Mouse (Mus musculus) mouse embryonic stem cell (cell line): ENCODE results near the gene Lrrc40.

Source experiments
- in situ Hi-C, 2 experiments: fragments of 300-500 bp; cut with MboI; formaldehyde crosslinking; loops; 1 replicate in 1 of 2; 3 replicates in 1 of 2; pipeline ENCODE4 v1.14.3; 2019 to 2020; ENCODE audit warnings: low sequenced_read_pairs in 2 of 2, low pct_unique_long_range_greater_than_20kb in 1 of 2, mixed read lengths in 1 of 2; ENCODE audit not compliant: unreplicated experiment in 1 of 2

The Lrrc40 gene

GRCm38 (mm10) chr3:158036329-158036988, at the start of gene Lrrc40, which contains the start of gene Srsf11:
TSS of gene Lrrc40 (plus strand) at chr3:158036662.
TSS of gene Srsf11 (minus strand) at chr3:158036639.
- in situ Hi-C loops = no loop called here

GRCm38 (mm10) chr3:157993322-157993721, 43.1 kb upstream of the Lrrc40 start:
- in situ Hi-C loops = no loop called here

- in situ Hi-C loops = no loop called here
Measured at GRCm38 (mm10) chr3:157995726-157996125, 40.7 kb upstream of the Lrrc40 start.

- in situ Hi-C loops = no loop called here
Measured at GRCm38 (mm10) chr3:157998742-157999369, 37.6 kb upstream of the Lrrc40 start.

GRCm38 (mm10) chr3:158008647-158009046, 27.8 kb upstream of the Lrrc40 start:
- in situ Hi-C loops = loop anchor here in 1 of 2 experiments (25.0 kb wide), 1 partner anchor 471 kb away; the partner anchor contains the start of gene Zranb2

GRCm38 (mm10) chr3:158009762-158010320, 26.6 kb upstream of the Lrrc40 start:
- in situ Hi-C loops = loop anchor here in 1 of 2 experiments (25.0 kb wide), 1 partner anchor 473 kb away; the partner anchor contains the start of gene Zranb2

- in situ Hi-C loops = no loop called here
Measured at GRCm38 (mm10) chr3:158031371-158031925, 5.0 kb upstream of the Lrrc40 start.

- in situ Hi-C loops = no loop called here
Measured at GRCm38 (mm10) chr3:158032106-158032505, 4.4 kb upstream of the Lrrc40 start.

GRCm38 (mm10) chr3:158035866-158036265, 596 bp upstream of the Lrrc40 start:
- in situ Hi-C loops = no loop called here

GRCm38 (mm10) chr3:158038106-158038505, 1.6 kb downstream of the Lrrc40 start:
- in situ Hi-C loops = no loop called here

- in situ Hi-C loops = no loop called here
Measured at GRCm38 (mm10) chr3:158040755-158041154, 4.3 kb downstream of the Lrrc40 start.

GRCm38 (mm10) chr3:158049508-158049907, 13.0 kb downstream of the Lrrc40 start:
- in situ Hi-C loops = no loop called here

- in situ Hi-C loops = no loop called here
Measured at GRCm38 (mm10) chr3:158060621-158061291, 24.3 kb downstream of the Lrrc40 start.

GRCm38 (mm10) chr3:158061811-158062523, 25.5 kb downstream of the Lrrc40 start:
- in situ Hi-C loops = no loop called here

GRCm38 (mm10) chr3:158065256-158065655, 28.8 kb downstream of the Lrrc40 start:
- in situ Hi-C loops = no loop called here

- in situ Hi-C loops = no loop called here
Measured at GRCm38 (mm10) chr3:158067916-158068315, 31.5 kb downstream of the Lrrc40 start.

GRCm38 (mm10) chr3:158068613-158069263, 32.3 kb downstream of the Lrrc40 start:
- in situ Hi-C loops = no loop called here

- in situ Hi-C loops = no loop called here
Measured at GRCm38 (mm10) chr3:158075004-158075403, 38.5 kb downstream of the Lrrc40 start.
